Mouse (Mus musculus) bone marrow, adult 2 months (tissue): ENCODE data around the gene Wee1. TPM values are rescaled to one million over a fixed set of nuclear protein-coding genes. Genes with fewer than 3 reads are reported as not detected.

Source experiments
- H3K27ac ChIP-seq: fragments of 200-500 bp; 2 replicates; pipeline ENCODE4 v1.5.1; 2012; ENCODE audit warnings: low read depth, mild to moderate bottlenecking, control low read depth, inconsistent platforms, low read length; ENCODE audit not compliant: control insufficient read depth, poor library complexity, insufficient read depth
- H3K4me1 ChIP-seq: fragments of 200-500 bp; 2 replicates; pipeline ENCODE4 v1.6.1; 2011; ENCODE audit warnings: low read length; ENCODE audit not compliant: control insufficient read depth, insufficient read depth
- H3K4me3 ChIP-seq: fragments of 200-500 bp; replicated peaks from 2 replicates; pipeline ENCODE3; 2011; ENCODE audit warnings: mild to moderate bottlenecking, low read depth, low read length, control low read depth; ENCODE audit not compliant: control insufficient read depth
- CTCF ChIP-seq: fragments of 200-500 bp; IDR thresholded peaks from 2 replicates; pipeline ENCODE4 v1.5.1; 2011; ENCODE audit warnings: low read length, control low read depth; ENCODE audit not compliant: control insufficient read depth, insufficient read depth
- POLR2A ChIP-seq: fragments of 200-500 bp; IDR thresholded peaks from 2 replicates; pipeline ENCODE4 v1.6.1; 2011; ENCODE audit warnings: low read depth, mild to moderate bottlenecking, control low read depth, low read length, borderline replicate concordance; ENCODE audit not compliant: control insufficient read depth
- WGBS: fragments of 180-500 bp; shearing (Covaris S2); methylation state at CpG from one replicate; pipeline ENCODE4 v1.1.7; 2018; 5-methylcytosine and 5-hydroxymethylcytosine counted together
- polyA plus RNA-seq: library from polyadenylated mRNA; stranded (reverse); fragments of >200 nt; gene quantifications from 2 replicates; pipeline ENCODE4 v1.2.4, GENCODE M21; 2011; ENCODE audit warnings: low replicate concordance; ENCODE audit not compliant: missing spikeins, insufficient read depth, insufficient read length

Gene Wee1
- 8.6 and 13.6 TPM in 2 replicates for polyA plus RNA-seq

GRCm38 (mm10) chr7:110121516-110122288 lies at the start of gene Wee1:
Gene Wee1, plus strand, starts transcription at chr7:110122046.
- Histone ChIP-seq H3K4me3 (peak within 1 kb of the TSS; percentile 89), H3K27ac (peak within 1 kb of the TSS; percentile 83), H3K4me1 (no peaks in the 10 kb centered on the region; the same call in 1 of the 2 replicates)
- WGBS: under 1% methylated on average over 79 of the region's 81 CpGs
- TF ChIP-seq CTCF: no peak
- TF ChIP-seq POLR2A: peak; percentile 86; the same call in 1 of the 2 replicates

- TF ChIP-seq CTCF (no peak), POLR2A (no peak)
- Histone ChIP-seq H3K27ac (no peak overlapping the region), H3K4me1 (no peaks in the 10 kb centered on the region), H3K4me3 (no peak overlapping the region)
- 69% methylated on average over 5 of the region's 5 CpGs for WGBS
Observed at GRCm38 (mm10) chr7:110078168-110078567, 43.7 kb upstream of the Wee1 start.

GRCm38 (mm10) chr7:110083386-110084165 lies 38.3 kb upstream of the Wee1 start:
- Histone ChIP-seq H3K4me1 (no peaks in the 10 kb centered on the region), H3K27ac (no peak overlapping the region), H3K4me3 (no peak overlapping the region)
- WGBS: 69% methylated on average over 13 of the region's 13 CpGs
- TF ChIP-seq CTCF (peak; percentile 18; the same call in 1 of the 2 replicates), POLR2A (no peak)

- Histone ChIP-seq H3K4me3 (no peak overlapping the region), H3K27ac (no peak overlapping the region), H3K4me1 (no peaks in the 10 kb centered on the region)
- TF ChIP-seq CTCF (no peak), POLR2A (no peak)
Observed at GRCm38 (mm10) chr7:110085217-110085616, 36.6 kb upstream of the Wee1 start.

- TF ChIP-seq POLR2A (no peak), CTCF (no peak)
- Histone ChIP-seq H3K4me3 (no peak overlapping the region), H3K4me1 (no peaks in the 10 kb centered on the region), H3K27ac (no peak overlapping the region)
- WGBS: 83% methylated on average over 4 of the region's 4 CpGs
Observed at GRCm38 (mm10) chr7:110087914-110088313, 33.9 kb upstream of the Wee1 start.

GRCm38 (mm10) chr7:110091670-110092069 lies 30.2 kb upstream of the Wee1 start:
- Histone ChIP-seq H3K4me1 (no peaks in the 10 kb centered on the region), H3K27ac (no peak overlapping the region), H3K4me3 (no peak overlapping the region)
- WGBS: 91% methylated on average over 7 of the region's 7 CpGs
- TF ChIP-seq POLR2A (no peak), CTCF (no peak)

GRCm38 (mm10) chr7:110096332-110096731 lies 25.5 kb upstream of the Wee1 start:
- Histone ChIP-seq H3K4me1 (no peaks in the 10 kb centered on the region), H3K4me3 (no peak overlapping the region), H3K27ac (no peak overlapping the region)
- 66% methylated on average over 4 of the region's 4 CpGs for WGBS
- TF ChIP-seq POLR2A (no peak), CTCF (no peak)

GRCm38 (mm10) chr7:110097106-110097793 lies 24.6 kb upstream of the Wee1 start:
- Histone ChIP-seq H3K27ac (no peak overlapping the region), H3K4me1 (no peaks in the 10 kb centered on the region), H3K4me3 (no peak overlapping the region)
- WGBS: 71% methylated on average over 7 of the region's 7 CpGs
- TF ChIP-seq POLR2A (no peak), CTCF (no peak)
